Mouse (Mus musculus) heart, embryonic 10.5 days (tissue): ENCODE data around the gene Muc1. TPM values are rescaled to one million over a fixed set of nuclear protein-coding genes. Genes with fewer than 3 reads are reported as not detected.

Experiments
- DNase-seq: peaks from one replicate; pipeline ENCODE4 v3.0.0-alpha.2; 2017; ENCODE audit warnings: low spot score
- H3K27ac ChIP-seq: fragments of 300-500 bp; sonication (generic); 2 replicates; pipeline ENCODE4 v1.5.1; 2016; ENCODE audit warnings: mild to moderate bottlenecking
- H3K27me3 ChIP-seq: fragments of 300-500 bp; sonication (generic); 2 replicates; pipeline ENCODE4 v1.6.1; 2016; ENCODE audit warnings: mild to moderate bottlenecking; ENCODE audit not compliant: poor library complexity, insufficient read depth, severe bottlenecking
- H3K36me3 ChIP-seq: fragments of 300-500 bp; sonication (generic); 2 replicates; pipeline ENCODE4 v1.6.1; 2016; ENCODE audit warnings: mild to moderate bottlenecking, moderate library complexity
- H3K4me1 ChIP-seq: fragments of 300-500 bp; sonication (generic); 2 replicates; pipeline ENCODE4 v1.6.1; 2016; ENCODE audit warnings: mild to moderate bottlenecking
- H3K4me3 ChIP-seq: fragments of 300-500 bp; sonication (generic); 2 replicates; pipeline ENCODE4 v1.5.1; 2016; ENCODE audit warnings: mild to moderate bottlenecking, moderate library complexity
- H3K9me3 ChIP-seq: fragments of 300-500 bp; sonication (generic); 2 replicates; pipeline ENCODE4 v1.6.1; 2016; ENCODE audit warnings: mild to moderate bottlenecking, moderate library complexity
- WGBS: fragments of 180-500 bp; shearing (Covaris S2); methylation state at CpG from one replicate; pipeline ENCODE4 v1.1.7; 2016; 5-methylcytosine and 5-hydroxymethylcytosine counted together
- polyA plus RNA-seq: library from polyadenylated mRNA; unstranded; fragments of >200 nt; fragmentation: Nextera tagmentation; extraction: Ambion mirVana; gene quantifications from 2 replicates; pipeline ENCODE4 v1.2.1, GENCODE M21; 2016

Gene Muc1
- polyA plus RNA-seq, 1 experiment from 2014 or later, result 0.11 TPM

GRCm38 (mm10) chr3:89228180-89228549 is 692 bp upstream of the Muc1 start:
- Histone ChIP-seq H3K27ac (peak overlapping the region; percentile 85), H3K4me1 (peaks cover 53% of the 10 kb centered on the region), H3K36me3 (peaks cover 3% of the 10 kb centered on the region; the same call in 1 of the 2 replicates), H3K4me3 (peak overlapping the region; percentile 64), H3K27me3 (peaks cover 77% of the 10 kb centered on the region), H3K9me3 (no peaks in the 10 kb centered on the region)
- DNase-seq, result peak; percentile 94
- WGBS, result under 1% methylated on average over 20 of the region's 20 CpGs

- H3K36me3 ChIP-seq, result no peaks in the 10 kb centered on the region
- no peak overlapping the region for H3K27ac ChIP-seq
- peaks cover 74% of the 10 kb centered on the region for H3K27me3 ChIP-seq
- peaks cover 52% of the 10 kb centered on the region for H3K4me1 ChIP-seq
- DNase-seq, result no peak
- no peaks in the 10 kb centered on the region for H3K9me3 ChIP-seq
- 0 out of 2 replicates have a peak overlapping the region, but pooled peaks have one; percentile 64 for H3K4me3 ChIP-seq
- 62% methylated on average over 4 of the region's 4 CpGs for WGBS
Observed at GRCm38 (mm10) chr3:89229276-89229675, 419 bp downstream of the Muc1 start.

GRCm38 (mm10) chr3:89230561-89230960 is 1.7 kb downstream of the Muc1 start:
- H3K27ac ChIP-seq, result no peak overlapping the region
- 80% methylated on average over 2 of the region's 2 CpGs for WGBS
- no peak for DNase-seq
- H3K4me3 ChIP-seq, result no peak overlapping the region
- H3K4me1 ChIP-seq, result peaks cover 41% of the 10 kb centered on the region
- 0 out of 2 replicates have a peak, but pooled peaks cover 2% of the 10 kb centered on the region for H3K36me3 ChIP-seq
- peaks cover 70% of the 10 kb centered on the region for H3K27me3 ChIP-seq
- no peaks in the 10 kb centered on the region for H3K9me3 ChIP-seq

GRCm38 (mm10) chr3:89231345-89231744 is 2.5 kb downstream of the Muc1 start:
- Histone ChIP-seq H3K36me3 (0 out of 2 replicates have a peak, but pooled peaks cover 2% of the 10 kb centered on the region), H3K9me3 (no peaks in the 10 kb centered on the region), H3K27ac (no peak overlapping the region), H3K27me3 (peaks cover 69% of the 10 kb centered on the region), H3K4me3 (no peak overlapping the region), H3K4me1 (peaks cover 33% of the 10 kb centered on the region)
- no peak for DNase-seq
- 59% methylated on average over 7 of the region's 7 CpGs for WGBS

GRCm38 (mm10) chr3:89231772-89232275 is 3.0 kb downstream of the Muc1 start:
- peaks cover 28% of the 10 kb centered on the region for H3K4me1 ChIP-seq
- DNase-seq, result no peak
- H3K9me3 ChIP-seq, result no peaks in the 10 kb centered on the region
- no peak overlapping the region for H3K27ac ChIP-seq
- no peak overlapping the region for H3K4me3 ChIP-seq
- WGBS, result 69% methylated on average over 16 of the region's 16 CpGs
- peaks cover 68% of the 10 kb centered on the region for H3K27me3 ChIP-seq
- 0 out of 2 replicates have a peak, but pooled peaks cover 2% of the 10 kb centered on the region for H3K36me3 ChIP-seq

- peaks cover 69% of the 10 kb centered on the region for H3K27me3 ChIP-seq
- H3K27ac ChIP-seq, result no peak overlapping the region
- DNase-seq, result no peak
- no peak overlapping the region for H3K4me3 ChIP-seq
- H3K4me1 ChIP-seq, result peaks cover 22% of the 10 kb centered on the region
- peaks cover 5% of the 10 kb centered on the region; the same call in 1 of the 2 replicates for H3K36me3 ChIP-seq
- no peaks in the 10 kb centered on the region for H3K9me3 ChIP-seq
- 59% methylated on average over 6 of the region's 6 CpGs for WGBS
Observed at GRCm38 (mm10) chr3:89232614-89233013, 3.8 kb downstream of the Muc1 start.

GRCm38 (mm10) chr3:89233562-89234110 is 4.8 kb downstream of the Muc1 start:
- DNase-seq, result no peak
- Histone ChIP-seq H3K27ac (peak overlapping the region; percentile 36; the same call in 1 of the 2 replicates), H3K4me1 (peaks cover 20% of the 10 kb centered on the region), H3K4me3 (no peak overlapping the region), H3K36me3 (peaks cover 7% of the 10 kb centered on the region; the same call in 1 of the 2 replicates), H3K9me3 (no peaks in the 10 kb centered on the region), H3K27me3 (peaks cover 72% of the 10 kb centered on the region)
- WGBS, result 75% methylated on average over 14 of the region's 14 CpGs

GRCm38 (mm10) chr3:89236516-89236915 is 7.7 kb downstream of the Muc1 start:
- WGBS, result 81% methylated on average over 10 of the region's 10 CpGs
- peaks cover 7% of the 10 kb centered on the region; the same call in 1 of the 2 replicates for H3K36me3 ChIP-seq

GRCm38 (mm10) chr3:89237682-89238081 is 8.8 kb downstream of the Muc1 start:
- 90% methylated on average over 21 of the region's 21 CpGs for WGBS
- H3K4me3 ChIP-seq, result no peak overlapping the region
- H3K36me3 ChIP-seq, result peaks cover 7% of the 10 kb centered on the region; the same call in 1 of the 2 replicates
- peaks cover 16% of the 10 kb centered on the region for H3K4me1 ChIP-seq
- no peak for DNase-seq
- no peaks in the 10 kb centered on the region for H3K9me3 ChIP-seq
- peaks cover 34% of the 10 kb centered on the region for H3K27me3 ChIP-seq
- H3K27ac ChIP-seq, result no peak overlapping the region

More at GRCm38 (mm10) chr3:89236516-89236915, 7.7 kb downstream of the Muc1 start:
- peaks cover 16% of the 10 kb centered on the region for H3K4me1 ChIP-seq
- H3K4me3 ChIP-seq, result no peak overlapping the region
- no peak overlapping the region for H3K27ac ChIP-seq
- no peaks in the 10 kb centered on the region for H3K9me3 ChIP-seq
- peaks cover 46% of the 10 kb centered on the region for H3K27me3 ChIP-seq
- DNase-seq, result no peak

- peaks cover 7% of the 10 kb centered on the region; the same call in 1 of the 2 replicates for H3K36me3 ChIP-seq
- DNase-seq, result no peak
- peaks cover 17% of the 10 kb centered on the region for H3K4me1 ChIP-seq
- 72% methylated on average over 12 of the region's 12 CpGs for WGBS
- no peak overlapping the region for H3K4me3 ChIP-seq
- H3K9me3 ChIP-seq, result no peaks in the 10 kb centered on the region
- H3K27me3 ChIP-seq, result peaks cover 30% of the 10 kb centered on the region
- H3K27ac ChIP-seq, result peak overlapping the region; percentile 23; the same call in 1 of the 2 replicates
Observed at GRCm38 (mm10) chr3:89238494-89238893, 9.6 kb downstream of the Muc1 start.

- H3K27me3 ChIP-seq, result peaks cover 34% of the 10 kb centered on the region
- peaks cover 6% of the 10 kb centered on the region; the same call in 1 of the 2 replicates for H3K36me3 ChIP-seq
- no peak for DNase-seq
- no peaks in the 10 kb centered on the region for H3K9me3 ChIP-seq
- H3K4me3 ChIP-seq, result no peak overlapping the region
- no peak overlapping the region for H3K27ac ChIP-seq
- peaks cover 47% of the 10 kb centered on the region for H3K4me1 ChIP-seq
- WGBS, result 74% methylated on average over 9 of the region's 9 CpGs
Observed at GRCm38 (mm10) chr3:89242331-89242895, 13.6 kb downstream of the Muc1 start.

- H3K36me3 ChIP-seq, result peaks cover 13% of the 10 kb centered on the region
- H3K27me3 ChIP-seq, result peaks cover 28% of the 10 kb centered on the region
- no peak for DNase-seq
- WGBS, result 13% methylated on average over 14 of the region's 14 CpGs
- H3K27ac ChIP-seq, result peak overlapping the region; percentile 48
- no peaks in the 10 kb centered on the region for H3K9me3 ChIP-seq
- peaks cover 48% of the 10 kb centered on the region for H3K4me1 ChIP-seq
- H3K4me3 ChIP-seq, result peak overlapping the region; percentile 38
Observed at GRCm38 (mm10) chr3:89243609-89244008, 14.8 kb downstream of the Muc1 start.
